Mouse (Mus musculus) limb, embryonic 14.5 days (tissue): ENCODE measurements around the gene Fars2. TPM values are rescaled to one million over a fixed set of nuclear protein-coding genes. Genes with fewer than 3 reads are reported as not detected.

ENCODE experiments used
- ATAC-seq: fragments of 200-750 bp; cut with Nextera tagmentation; 2 replicates; pipeline ENCODE4 v1.8.0; 2017; ENCODE audit warnings: low read depth, moderate number of reproducible peaks, moderate TSS enrichment; ENCODE audit not compliant: low FRiP score
- DNase-seq: peaks from one replicate; pipeline ENCODE4 v3.0.0-alpha.2; 2015; ENCODE audit warnings: low spot score
- H3K27ac ChIP-seq: fragments of 300-500 bp; sonication (generic); replicated peaks from 2 replicates; pipeline ENCODE4 v1.5.1; 2014; ENCODE audit warnings: low read depth, mild to moderate bottlenecking, low read length, moderate library complexity, mixed read lengths
- H3K27me3 ChIP-seq: fragments of 300-500 bp; sonication (generic); 2 replicates; pipeline ENCODE4 v1.6.1; 2014; ENCODE audit warnings: low read length, mixed read lengths; ENCODE audit not compliant: control insufficient read depth, insufficient read depth
- H3K36me3 ChIP-seq: fragments of 300-500 bp; sonication (generic); 2 replicates; pipeline ENCODE4 v1.6.1; 2014; ENCODE audit warnings: mild to moderate bottlenecking, low read length, moderate library complexity, mixed read lengths; ENCODE audit not compliant: control insufficient read depth, insufficient read depth
- H3K4me1 ChIP-seq: fragments of 300-500 bp; sonication (generic); 2 replicates; pipeline ENCODE4 v1.6.1; 2014; ENCODE audit warnings: antibody characterized with exemption, low read length, mixed read lengths; ENCODE audit not compliant: control insufficient read depth, insufficient read depth
- H3K4me2 ChIP-seq: fragments of 300-500 bp; sonication (generic); replicated peaks from 2 replicates; pipeline ENCODE4 v1.6.1; 2014; ENCODE audit warnings: low read depth, mild to moderate bottlenecking, low read length, moderate library complexity; ENCODE audit not compliant: severe bottlenecking
- H3K4me3 ChIP-seq: fragments of 300-500 bp; sonication (generic); replicated peaks from 2 replicates; pipeline ENCODE4 v1.5.1; 2014; ENCODE audit warnings: low read length
- H3K9ac ChIP-seq: fragments of 300-500 bp; sonication (generic); 2 replicates; pipeline ENCODE4 v1.6.1; 2014; ENCODE audit warnings: mild to moderate bottlenecking, low read depth, low read length, moderate library complexity; ENCODE audit not compliant: severe bottlenecking
- H3K9me3 ChIP-seq: fragments of 300-500 bp; sonication (generic); 2 replicates; pipeline ENCODE4 v1.6.1; 2016; ENCODE audit warnings: low read length; ENCODE audit not compliant: control insufficient read depth
- POLR2A ChIP-seq: fragments of 200-500 bp; IDR thresholded peaks from 2 replicates; pipeline ENCODE4 v1.8.0; 2012; ENCODE audit warnings: inconsistent platforms, mild to moderate bottlenecking, moderate library complexity, borderline replicate concordance; ENCODE audit not compliant: insufficient read depth, insufficient read length; ENCODE audit errors: extremely low read depth
- WGBS: fragments of 180-500 bp; shearing (Covaris S2); extraction: QIAGEN DNeasy Blood & Tissue Kit; methylation state at CpG from one replicate; pipeline ENCODE4 v1.1.7; 2014; 5-methylcytosine and 5-hydroxymethylcytosine counted together
- polyA plus RNA-seq, 2 experiments: library from polyadenylated mRNA; depleted of rRNA in 1 of 2; stranded (reverse) in 1 of 2; unstranded in 1 of 2; fragments of >200 nt; fragmentation: Nextera tagmentation in 1 of 2; extraction: Ambion mirVana in 1 of 2; gene quantifications; 2 replicates each; pipeline versions ENCODE4 v1.2.1 to v1.2.3; 2012 to 2014

The Fars2 gene
- polyA plus RNA-seq, 2 experiments = 27.6 to 35.2 TPM

DNA sequence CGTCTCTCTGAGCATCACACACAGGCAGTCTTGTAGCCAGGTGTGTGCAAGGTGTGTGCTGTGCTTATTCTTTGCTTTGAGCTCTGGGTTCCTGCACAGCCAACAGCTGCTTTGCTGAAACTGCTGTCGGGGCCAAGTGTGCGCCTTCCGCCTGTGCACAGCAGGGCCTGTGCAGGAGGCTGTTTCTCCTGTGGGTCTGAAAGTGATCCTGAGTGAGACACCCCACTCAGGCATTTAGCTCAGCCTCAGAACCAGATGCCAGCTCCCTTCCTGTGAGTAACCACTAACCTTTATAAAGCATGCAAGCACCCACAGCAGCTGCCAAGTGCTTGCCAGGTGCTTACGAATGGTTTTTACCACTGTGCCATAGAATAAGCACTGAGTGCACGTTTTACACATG, 249.1 kb downstream of the Fars2 start:
- WGBS = 60% methylated on average over 6 of the region's 6 CpGs
- ATAC-seq = no peak
- no peaks in the 10 kb centered on the region for H3K27me3 ChIP-seq

DNA sequence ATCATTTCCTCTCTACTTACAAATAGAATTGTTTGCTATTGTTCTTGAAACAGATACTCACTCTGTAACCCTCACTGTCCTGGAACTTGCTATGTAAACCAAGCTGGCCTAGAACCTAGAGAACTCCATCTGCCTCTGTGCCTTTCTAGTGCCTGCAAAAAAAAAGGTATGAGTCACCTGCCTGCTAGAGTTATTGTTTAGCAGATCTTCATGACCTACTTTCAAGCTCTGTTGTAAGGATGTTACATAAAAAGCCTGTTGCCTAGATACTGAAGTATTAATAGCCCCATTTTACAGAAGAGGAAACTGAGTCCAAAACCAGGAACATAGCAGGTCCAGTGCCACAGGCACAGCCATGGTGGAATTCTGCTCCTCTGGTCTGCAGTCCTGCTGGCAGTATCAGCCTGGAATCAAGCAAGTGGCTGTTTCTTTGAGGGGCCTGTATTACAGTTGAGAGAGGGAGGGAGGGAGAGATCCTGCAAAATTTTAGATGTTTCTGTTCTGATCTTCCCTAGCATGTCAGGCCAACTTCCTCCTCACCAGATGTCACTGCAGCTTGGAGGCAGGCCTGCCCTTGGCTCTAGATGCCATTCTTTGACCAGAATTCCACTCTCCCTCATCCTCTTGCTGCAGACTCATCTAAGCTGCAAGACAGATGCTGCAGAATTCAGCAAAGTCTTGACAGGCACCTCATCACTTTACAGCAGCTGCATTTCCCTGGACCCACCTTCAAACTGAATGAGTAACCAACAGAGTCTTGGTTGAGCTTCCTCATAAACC, 250.7 kb downstream of the Fars2 start:
- no peak overlapping the region for H3K27ac ChIP-seq
- DNase-seq = peak; percentile 3

More for the DNA sequence above, 249.1 kb downstream of the Fars2 start:
- Histone ChIP-seq H3K36me3 (no peaks in the 10 kb centered on the region), H3K4me2 (no peak overlapping the region), H3K4me1 (no peaks in the 10 kb centered on the region), H3K9ac (no peak overlapping the region), H3K27ac (0 out of 2 replicates have a peak overlapping the region, but pooled peaks have one; percentile 3), H3K9me3 (no peaks in the 10 kb centered on the region), H3K4me3 (no peak overlapping the region)
- no peak for DNase-seq
- TF ChIP-seq POLR2A = no peak

DNA sequence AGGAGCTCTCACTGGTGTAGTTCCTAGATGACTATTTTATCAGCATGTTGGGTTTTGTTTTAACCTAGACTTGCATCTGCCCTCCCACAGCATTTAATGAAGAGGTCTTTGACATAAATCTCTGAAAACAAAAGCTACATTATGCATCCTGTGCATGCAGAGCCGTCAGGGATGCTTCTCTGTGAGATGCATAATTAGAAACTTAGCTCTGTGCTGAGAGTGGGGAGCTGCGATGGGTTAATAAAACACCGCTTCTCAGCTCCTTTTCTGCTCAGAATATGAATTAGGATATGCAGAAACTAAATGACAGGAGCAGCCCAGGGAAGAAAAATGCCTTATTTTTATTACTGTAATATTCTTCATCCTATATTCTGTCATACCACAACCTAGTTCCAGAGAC, 251.6 kb downstream of the Fars2 start:
- TF ChIP-seq POLR2A = no peak

More for the DNA sequence above, 250.7 kb downstream of the Fars2 start:
- TF ChIP-seq POLR2A = no peak
- no peak for ATAC-seq
- no peaks in the 10 kb centered on the region for H3K27me3 ChIP-seq
- no peaks in the 10 kb centered on the region for H3K9me3 ChIP-seq
- no peaks in the 10 kb centered on the region for H3K36me3 ChIP-seq
- no peak overlapping the region for H3K4me2 ChIP-seq
- H3K9ac ChIP-seq = no peak overlapping the region
- no peaks in the 10 kb centered on the region for H3K4me1 ChIP-seq
- no peak overlapping the region for H3K4me3 ChIP-seq

DNA sequence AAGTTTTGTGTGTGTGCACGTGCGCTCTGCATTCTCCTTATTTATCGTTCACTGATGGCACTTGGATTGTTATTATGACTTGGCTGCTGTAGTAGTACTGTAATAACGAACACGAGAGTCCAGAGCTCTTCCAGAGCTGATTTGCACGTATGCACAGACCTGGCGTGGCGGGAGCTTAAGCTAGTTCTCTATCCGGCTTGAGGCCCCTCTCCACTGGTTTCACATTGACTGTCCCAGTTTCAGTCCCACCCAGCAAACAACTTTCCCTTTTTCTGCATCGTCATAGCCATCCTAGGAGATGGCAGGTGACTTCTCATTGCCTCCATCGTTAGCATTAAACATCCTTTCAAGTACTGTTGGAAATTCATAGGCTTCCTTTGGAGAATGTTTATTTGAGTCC, 252.2 kb downstream of the Fars2 start:
- Histone ChIP-seq H3K9ac (no peak overlapping the region), H3K4me2 (no peak overlapping the region), H3K27ac (no peak overlapping the region), H3K9me3 (no peaks in the 10 kb centered on the region), H3K4me1 (no peaks in the 10 kb centered on the region), H3K4me3 (no peak overlapping the region), H3K36me3 (no peaks in the 10 kb centered on the region), H3K27me3 (no peaks in the 10 kb centered on the region)
- DNase-seq = no peak
- WGBS = 73% methylated on average over 11 of the region's 11 CpGs
- TF ChIP-seq POLR2A = no peak
- no peak for ATAC-seq

More for the DNA sequence above, 251.6 kb downstream of the Fars2 start:
- no peak overlapping the region for H3K4me3 ChIP-seq
- DNase-seq (no peak), ATAC-seq (no peak)
- no peaks in the 10 kb centered on the region for H3K9me3 ChIP-seq
- H3K36me3 ChIP-seq = no peaks in the 10 kb centered on the region
- WGBS = 58% methylated on average over 3 of the region's 3 CpGs
- H3K4me1 ChIP-seq = no peaks in the 10 kb centered on the region
- H3K27ac ChIP-seq = no peak overlapping the region
- no peak overlapping the region for H3K9ac ChIP-seq
- no peaks in the 10 kb centered on the region for H3K27me3 ChIP-seq
- H3K4me2 ChIP-seq = no peak overlapping the region

DNA sequence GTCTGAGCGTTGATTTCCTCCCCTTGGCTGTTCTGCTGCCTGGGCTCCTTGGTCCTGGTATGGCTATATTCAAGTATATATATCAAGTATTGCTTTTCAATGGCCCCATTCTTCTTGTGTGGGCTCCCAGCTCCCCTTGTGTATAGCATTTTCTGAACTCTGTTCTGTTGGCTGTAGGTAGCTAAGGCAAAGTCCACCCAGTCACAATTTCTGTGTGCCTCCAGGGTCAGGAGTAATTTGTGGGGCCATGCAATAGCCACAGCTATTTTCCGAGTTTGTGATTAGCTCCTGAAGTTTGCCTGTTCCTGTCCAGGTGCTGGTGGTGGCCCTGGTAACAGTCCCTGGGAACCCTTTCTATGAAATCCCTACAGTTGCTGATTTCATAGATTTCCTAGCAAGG, 266.0 kb downstream of the Fars2 start:
- TF ChIP-seq POLR2A = no peak
- H3K4me2 ChIP-seq = no peak overlapping the region
- no peaks in the 10 kb centered on the region for H3K36me3 ChIP-seq
- H3K4me3 ChIP-seq = no peak overlapping the region
- H3K27me3 ChIP-seq = no peaks in the 10 kb centered on the region
- no peak overlapping the region for H3K9ac ChIP-seq
- ATAC-seq (no peak), DNase-seq (no peak)
- H3K4me1 ChIP-seq = no peaks in the 10 kb centered on the region
- WGBS = 69% methylated on average over 2 of the region's 2 CpGs
- no peaks in the 10 kb centered on the region for H3K9me3 ChIP-seq
- H3K27ac ChIP-seq = no peak overlapping the region
